Mouse (Mus musculus) right cerebral cortex, postnatal 36 days (tissue): ENCODE measurements around the gene Nfic.

Source experiments
- DNase-seq, 2 experiments: peaks; one replicate each; pipeline ENCODE4 v3.0.0; 2022; ENCODE audit warnings: low spot score in 2 of 2, mixed read lengths in 1 of 2

Nfic gene

GRCm38 (mm10) chr10:81430141-81430830 lies 25.1 kb downstream of the Nfic start:
- DNase-seq = peak; percentile 65 to 78

DNA sequence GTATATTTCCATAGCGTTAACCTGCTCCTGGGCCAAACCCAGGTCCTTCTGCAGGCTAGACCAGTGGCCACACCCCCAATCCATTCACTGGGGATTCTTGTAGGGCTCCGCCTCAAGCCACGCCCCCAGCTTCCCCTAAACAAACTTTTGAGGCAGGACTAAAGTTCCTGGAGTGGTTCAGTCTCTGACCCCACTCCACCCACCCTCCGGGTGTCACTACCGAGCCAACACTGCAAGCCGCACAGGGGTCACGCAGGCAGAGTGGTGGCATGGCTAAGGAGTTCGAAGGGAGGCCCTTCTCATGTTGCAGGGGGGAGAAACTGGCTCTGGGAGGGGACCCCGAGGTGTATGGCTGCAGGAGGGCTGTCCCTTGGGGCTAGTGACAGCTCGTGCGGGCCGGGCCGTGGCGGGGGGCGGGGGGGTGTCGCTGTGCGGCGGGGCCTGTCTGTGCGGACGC lies 25.8 kb downstream of the Nfic start:
- DNase-seq = peak in 1 of 2 experiments; percentile 70

- no peak for DNase-seq
Observed at GRCm38 (mm10) chr10:81429092-81429491, 26.3 kb downstream of the Nfic start.

- no peak for DNase-seq
Observed at GRCm38 (mm10) chr10:81428507-81428870, 26.9 kb downstream of the Nfic start.

GRCm38 (mm10) chr10:81427804-81428506 lies 27.5 kb downstream of the Nfic start:
- DNase-seq = no peak

DNA sequence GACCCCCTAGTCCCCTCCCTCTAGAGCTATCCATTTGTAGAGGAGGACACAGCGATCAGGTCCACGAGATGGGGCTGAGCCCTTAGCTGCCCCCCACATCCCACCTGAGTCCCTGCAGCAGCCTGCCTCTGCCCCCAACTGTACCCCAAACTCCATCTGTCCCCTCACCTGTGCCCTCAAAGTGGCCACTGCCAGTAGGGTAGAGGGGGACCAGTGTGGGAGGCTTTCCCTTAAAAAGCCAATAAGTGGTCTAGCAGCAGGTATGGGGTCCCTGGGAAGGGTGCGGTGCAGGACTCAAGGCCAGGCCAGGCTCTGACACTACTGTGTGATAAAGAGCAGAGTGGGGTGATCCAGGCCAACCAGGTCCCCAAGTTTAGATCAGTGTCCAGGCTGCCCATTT lies 28.1 kb downstream of the Nfic start:
- DNase-seq = no peak

- no peak for DNase-seq
Observed at GRCm38 (mm10) chr10:81426897-81427296, 28.5 kb downstream of the Nfic start.

DNA sequence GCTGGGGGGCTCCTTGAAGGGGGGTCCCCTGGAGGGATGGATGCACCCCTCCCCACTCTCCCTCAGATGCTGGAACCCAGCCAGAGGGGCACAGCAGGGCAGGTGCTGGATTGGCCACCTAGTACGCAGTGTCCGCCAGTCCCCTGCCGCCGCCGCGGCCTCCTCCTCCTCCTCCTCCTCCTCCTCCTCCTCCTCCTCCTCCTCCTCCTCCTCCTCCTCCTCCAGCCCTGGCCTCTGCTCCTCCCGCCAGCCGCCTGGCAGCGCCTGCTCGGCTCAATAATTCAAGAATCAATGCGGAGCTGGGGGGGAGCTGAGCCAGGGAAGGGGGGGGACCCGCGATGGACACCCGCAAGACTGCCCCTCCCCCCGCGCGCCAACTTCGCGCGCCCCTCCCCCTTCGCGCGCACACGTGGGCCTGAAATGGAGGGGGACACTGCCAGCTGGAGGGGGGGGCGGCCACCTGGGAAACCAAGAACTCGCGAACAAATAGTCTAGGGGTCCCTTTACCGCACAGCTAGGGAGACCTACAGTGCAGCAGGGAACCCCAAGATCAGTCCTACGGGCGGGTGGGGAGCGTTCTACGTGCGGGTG lies 29.3 kb downstream of the Nfic start:
- DNase-seq = no peak

DNA sequence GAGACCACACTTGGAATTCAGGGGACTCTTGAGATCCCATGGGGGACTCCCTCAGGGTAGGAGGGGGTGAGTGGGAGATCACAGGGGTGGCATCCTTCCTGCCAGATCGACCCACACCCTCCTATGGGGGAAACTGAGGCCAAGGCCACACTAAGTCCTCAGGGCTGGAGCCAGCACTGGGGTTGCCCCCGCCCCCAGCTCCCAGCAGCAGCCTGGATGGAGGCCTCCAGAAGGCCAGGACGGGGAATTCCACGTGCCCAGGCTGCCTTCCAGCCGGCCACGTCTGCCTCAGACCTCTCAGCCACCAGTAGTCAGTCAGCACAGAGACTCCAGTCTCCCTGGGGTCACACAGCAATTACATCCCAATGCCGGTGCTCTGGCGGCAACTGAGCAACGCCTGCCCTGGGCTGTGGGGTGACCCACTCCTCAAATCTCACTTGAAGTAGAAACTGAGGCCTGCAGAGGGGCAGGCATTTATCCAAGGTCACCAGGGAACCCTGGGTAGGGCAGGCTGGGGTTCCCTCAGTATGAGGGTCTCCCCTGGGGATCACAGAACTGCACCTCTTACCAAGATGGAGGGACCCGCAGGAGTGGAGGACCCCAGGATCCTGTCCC lies 30.1 kb downstream of the Nfic start:
- no peak for DNase-seq

DNA sequence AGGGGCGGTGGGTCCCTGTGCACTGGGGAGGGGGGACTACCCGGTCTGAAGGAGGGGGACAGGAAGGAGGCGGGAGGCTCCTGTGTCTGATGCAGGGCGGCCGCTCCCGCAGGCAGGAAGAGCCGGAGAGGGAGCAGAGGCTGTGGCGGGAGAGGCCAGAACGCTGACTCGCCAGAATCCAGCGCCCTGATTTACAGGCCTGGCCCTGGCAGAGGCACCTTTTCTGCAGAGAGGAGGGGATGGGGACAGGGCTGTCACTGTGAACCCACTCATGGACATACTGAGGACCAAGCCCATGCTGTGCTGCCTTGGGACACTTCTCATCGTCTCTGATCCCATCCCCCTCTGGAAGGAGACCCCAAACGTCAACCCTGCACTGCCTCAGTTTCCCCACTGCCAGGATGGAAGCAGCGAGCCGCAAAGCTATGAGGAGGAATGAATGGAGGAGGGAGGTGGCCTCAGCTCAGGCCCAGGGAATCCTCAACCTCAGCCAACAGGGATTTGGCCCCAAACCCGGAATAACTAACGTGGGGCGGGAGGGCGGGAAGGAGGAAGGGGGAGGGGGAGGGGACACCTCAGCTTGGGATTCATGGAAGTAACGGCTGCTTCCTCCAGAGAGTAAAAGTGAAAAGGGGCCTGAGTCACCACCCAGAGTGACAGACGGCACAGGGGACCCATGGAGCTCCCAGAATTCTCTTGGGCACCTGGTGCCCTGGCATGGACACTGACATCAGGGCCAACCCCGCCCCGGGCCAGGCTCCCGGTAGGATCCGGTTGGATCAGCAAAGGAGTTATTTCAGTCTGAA lies 31.0 kb downstream of the Nfic start:
- DNase-seq = no peak

DNA sequence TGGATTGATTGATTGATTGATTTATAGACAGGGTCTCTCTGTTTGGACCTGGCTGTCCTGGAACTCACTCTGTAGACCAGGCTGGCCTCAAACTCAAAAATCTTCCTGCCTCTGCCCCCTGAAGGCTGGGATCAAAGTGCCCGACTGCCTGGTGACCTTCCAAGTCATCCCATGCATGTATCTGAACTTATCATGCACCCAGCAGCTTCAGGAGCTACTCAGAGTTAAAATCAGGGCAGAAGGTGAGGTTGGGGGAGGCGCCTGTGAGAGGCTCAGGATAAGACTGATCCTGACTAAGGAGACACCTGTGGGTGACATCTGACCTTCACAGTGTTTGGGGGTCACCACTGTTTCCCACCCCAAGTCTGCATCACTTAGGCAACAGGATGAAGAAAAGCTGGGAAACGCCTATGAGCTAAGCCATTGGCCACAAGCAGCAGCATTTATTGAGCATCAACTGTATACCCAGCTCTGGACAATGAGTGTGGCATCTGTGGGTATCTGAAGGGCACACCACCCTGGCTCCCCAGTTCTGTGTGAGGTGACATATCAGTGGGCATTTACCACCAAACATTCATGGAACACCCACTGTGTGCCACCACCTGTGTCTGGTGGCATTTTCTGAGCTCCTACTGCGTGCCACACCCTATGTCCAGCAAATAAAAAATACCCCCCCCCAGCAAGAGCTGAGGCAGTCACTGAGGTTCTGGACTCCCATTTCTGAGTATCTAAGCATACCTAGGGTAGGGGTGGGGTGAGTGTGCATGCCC lies 31.8 kb downstream of the Nfic start:
- DNase-seq = no peak

DNA sequence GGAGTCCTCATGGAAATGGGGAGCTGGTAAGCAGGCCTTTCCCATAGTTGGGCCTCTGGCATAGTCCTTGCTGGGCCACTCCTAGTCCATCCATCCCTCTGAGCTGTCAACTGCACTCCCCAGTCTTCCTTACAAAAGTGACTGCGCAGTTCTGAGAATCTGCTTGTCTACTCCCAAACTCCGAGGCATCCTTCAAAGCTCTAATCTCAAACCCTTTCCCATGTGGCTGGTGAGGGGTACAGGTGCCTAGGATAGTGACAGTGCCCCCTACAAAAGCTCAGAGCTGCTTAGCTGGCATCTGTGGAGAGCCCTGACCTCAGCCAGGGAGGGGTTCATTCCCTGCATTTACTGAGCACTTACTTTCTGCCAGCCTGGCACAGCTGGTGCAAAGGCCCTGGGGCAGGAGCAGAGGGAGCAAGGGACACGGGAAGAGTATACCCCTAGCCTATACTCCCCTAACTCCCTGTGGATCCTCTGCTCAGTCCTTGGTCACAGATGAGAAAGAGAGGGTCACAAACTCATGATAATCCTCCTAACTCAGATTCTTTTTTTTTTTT lies 32.7 kb downstream of the Nfic start:
- DNase-seq = no peak

DNA sequence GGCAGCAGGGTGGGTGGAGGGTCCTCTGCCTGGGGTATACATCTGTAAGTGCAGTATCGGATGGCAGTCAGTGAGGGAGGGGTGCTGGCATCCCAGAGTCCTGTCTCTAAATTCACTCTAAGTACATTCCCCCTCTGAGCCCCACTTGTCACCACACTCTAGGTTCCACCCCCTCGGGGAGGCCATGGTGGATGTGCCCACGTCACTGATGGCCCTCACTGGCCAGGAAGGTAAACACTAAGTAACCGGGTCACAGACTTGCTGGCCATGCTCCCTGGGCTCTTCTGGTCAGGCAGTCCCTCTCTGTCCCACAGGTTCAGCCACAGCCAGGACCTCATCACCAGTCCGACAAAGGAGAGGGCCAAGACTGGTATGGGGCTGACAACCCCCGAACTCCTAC lies 33.2 kb downstream of the Nfic start:
- no peak for DNase-seq

GRCm38 (mm10) chr10:81421797-81422100 lies 33.7 kb downstream of the Nfic start:
- peak in 1 of 2 experiments; percentile 0 for DNase-seq

- no peak for DNase-seq
Observed at GRCm38 (mm10) chr10:81421041-81421796, 34.2 kb downstream of the Nfic start.

- DNase-seq = no peak
Observed at GRCm38 (mm10) chr10:81420191-81420767, 35.2 kb downstream of the Nfic start.

DNA sequence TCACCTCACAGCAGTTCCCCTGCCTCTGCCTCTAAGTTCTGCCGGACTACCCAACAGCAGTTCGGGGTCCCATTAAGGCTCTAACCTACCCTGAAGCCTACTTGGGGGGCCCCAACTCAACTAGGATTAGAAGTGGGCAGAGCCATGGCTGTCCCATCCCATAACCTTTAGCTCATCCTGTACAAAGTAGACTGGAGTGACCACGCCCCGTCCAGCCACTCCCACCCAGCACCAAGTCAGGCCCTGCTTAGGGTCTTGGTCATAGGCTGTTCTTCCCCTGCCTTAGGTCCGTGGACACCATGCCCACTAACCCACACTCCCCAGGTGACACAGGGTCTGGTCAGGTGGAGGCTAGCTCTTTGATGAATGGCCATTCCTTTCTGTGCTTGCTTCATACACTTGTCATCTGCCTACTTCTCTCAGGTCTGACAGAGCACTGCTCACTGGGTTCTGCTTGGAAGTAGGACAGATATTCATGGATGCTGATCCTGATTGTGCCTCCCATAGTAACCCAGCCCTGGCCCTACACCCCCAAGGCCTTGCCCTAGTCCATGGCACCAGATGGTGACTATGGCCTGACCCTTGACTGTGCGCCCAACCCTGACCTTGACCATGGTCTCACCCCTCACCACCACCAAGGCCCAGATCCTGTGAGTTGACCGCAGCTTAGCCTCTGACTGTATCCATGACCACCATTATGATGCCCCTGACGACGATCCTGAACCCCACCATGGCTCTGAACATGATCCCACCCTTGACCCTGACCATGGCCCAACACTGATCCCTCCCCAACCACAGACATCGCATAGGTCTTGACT lies 36.1 kb downstream of the Nfic start:
- no peak for DNase-seq

DNA sequence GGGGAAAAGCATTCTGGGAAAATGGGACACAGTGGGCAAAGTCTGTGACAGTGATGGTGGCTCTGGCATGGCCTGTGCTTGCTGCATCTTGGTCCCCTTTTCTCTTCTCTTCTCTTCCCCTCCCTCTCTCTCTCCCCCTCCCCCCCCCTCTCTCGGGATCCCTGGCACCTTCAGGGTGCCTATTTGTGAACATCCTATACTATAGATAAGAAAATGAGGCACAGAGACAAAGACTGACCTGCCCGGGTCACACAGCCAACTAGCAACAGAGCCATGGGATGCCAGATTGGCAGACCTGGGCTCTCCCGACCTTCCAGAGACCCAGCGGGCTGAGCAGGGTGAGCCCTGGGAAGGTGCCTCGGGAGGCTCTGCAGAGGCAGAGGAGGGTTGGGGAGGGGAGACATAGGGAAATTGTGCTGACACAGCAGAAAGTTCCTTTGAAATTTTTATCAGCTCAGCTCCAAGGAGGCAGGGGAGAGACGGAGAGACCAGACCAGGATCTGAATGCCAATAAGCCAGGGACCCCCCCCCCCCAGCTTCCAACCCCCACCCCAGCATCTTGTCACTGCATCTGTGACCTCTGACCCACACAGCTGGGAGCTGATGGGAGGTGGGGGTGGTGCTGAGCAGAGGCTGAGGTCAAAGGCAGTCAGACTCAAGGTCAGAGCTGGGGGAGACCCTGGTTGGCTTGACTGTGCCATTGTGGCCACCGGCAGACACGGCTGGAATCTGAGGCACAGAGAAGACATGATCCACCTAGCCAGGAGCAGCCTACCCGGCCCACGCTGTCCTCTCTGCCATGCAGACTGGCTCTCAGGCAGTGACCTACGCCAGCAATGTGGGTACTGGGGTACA lies 37.0 kb downstream of the Nfic start:
- no peak for DNase-seq
